Mouse (Mus musculus) E14TG2a.4 (cell line): ENCODE measurements around the gene Lysmd2.

Source experiments
- CTCF ChIP-seq: conservative IDR thresholded peaks from 2 replicates; pipeline ENCODE4 v1.5.1; 2014; ENCODE audit warnings: low read length
- POU5F1 ChIP-seq: IDR thresholded peaks from 2 replicates; pipeline ENCODE4 v1.6.1; 2014; ENCODE audit warnings: low read length, borderline replicate concordance

- no peak for TF ChIP-seq CTCF
- TF ChIP-seq POU5F1 = no peak
Observed at GRCm38 (mm10) chr9:75597596-75597995, 27.9 kb upstream of the Lysmd2 start.
